Mouse (Mus musculus) spleen, adult 2 months (tissue): ENCODE results near the gene Adprh.

Experiments used
- CTCF ChIP-seq: fragments of 200-500 bp; IDR thresholded peaks from 2 replicates; pipeline ENCODE4 v1.5.1; 2011; ENCODE audit warnings: mild to moderate bottlenecking, inconsistent platforms; ENCODE audit not compliant: insufficient read depth, insufficient read length, insufficient replicate concordance; ENCODE audit errors: extremely low read depth
- POLR2A ChIP-seq: fragments of 200-500 bp; IDR thresholded peaks from 2 replicates; pipeline ENCODE4 v1.6.1; 2011; ENCODE audit warnings: low read depth, low read length, inconsistent platforms

DNA sequence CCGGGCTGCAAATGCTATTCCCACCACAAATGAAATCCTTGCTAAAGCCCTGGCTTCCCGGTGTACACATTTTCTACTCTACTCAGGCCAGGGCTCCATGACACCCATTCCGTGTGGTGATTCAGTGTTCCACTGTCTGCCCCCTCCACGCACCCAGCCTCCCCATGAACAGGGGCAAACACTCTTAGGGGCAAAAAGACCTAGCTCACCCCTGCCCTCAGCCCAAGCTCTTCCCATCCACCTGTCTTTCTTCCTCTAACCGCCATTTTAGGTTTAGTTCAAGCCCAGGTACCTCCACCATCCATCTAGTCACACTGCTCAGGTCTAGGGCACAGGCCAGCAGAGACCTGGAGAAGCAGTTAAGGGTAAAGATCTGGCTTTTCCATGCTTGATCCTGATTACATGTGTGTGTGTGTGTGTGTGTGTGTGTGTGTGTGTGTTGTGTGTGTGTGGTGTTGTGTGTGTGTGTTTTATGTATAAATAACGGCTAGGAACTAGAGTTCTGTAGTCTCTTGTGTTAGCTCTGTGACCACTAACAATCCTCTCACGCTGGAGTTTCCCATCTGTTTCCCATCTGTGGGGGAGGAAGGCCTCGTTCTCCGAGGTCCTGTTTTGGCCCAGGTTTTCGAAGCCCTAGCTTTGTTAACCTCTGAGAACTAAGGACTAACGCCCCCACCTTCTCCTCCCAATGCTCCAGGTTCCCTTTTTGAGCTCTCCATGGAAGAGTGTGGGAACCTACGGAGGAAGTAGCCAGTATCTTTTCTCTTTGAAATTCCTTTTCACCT, 890 bp downstream of the Adprh start:
- TF ChIP-seq CTCF (no peak), POLR2A (no peak)
